In the genomic region with DNA sequence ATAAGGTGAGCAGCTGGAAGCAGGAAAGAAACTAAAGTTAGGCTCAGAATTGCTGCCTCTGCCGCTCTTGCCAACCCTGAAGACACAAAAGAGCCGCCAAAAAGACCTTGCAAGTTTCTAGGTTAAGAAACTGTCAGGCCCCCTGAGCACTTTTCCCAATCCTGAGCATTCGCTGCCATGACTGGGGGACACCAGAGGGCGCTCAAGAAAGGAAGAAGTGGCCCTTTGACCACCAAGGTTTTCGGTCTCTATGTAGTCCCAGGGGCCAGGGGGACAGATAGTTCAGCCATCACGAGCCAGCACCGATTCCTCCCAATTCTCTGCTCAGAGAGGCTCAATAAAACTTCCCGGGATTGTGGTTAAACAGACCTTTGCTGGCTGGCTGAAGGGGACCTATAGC, we compare ENCODE assay signal across 8 mouse cellular contexts.
DNase-seq lines count a peak whose midpoint lies in the region; TF ChIP-seq lines count a peak whose summit lies in the region.

No protein-coding gene starts in this region.

- peak; percentile 51 for DNase-seq in gastrocnemius, postnatal 10 days
- no peak for DNase-seq in gastrocnemius, adult 8-10 months (ENCODE audit: low spot score in 2 of 2)
- DNase-seq in lung, adult 2 months = peak; percentile 9
- no peak for DNase-seq in lung, adult 18-20 months
- peak; percentile 11 for DNase-seq in NIH3T3 (ENCODE audit: low read depth)
- peak; percentile 49 for DNase-seq in embryonic facial prominence, embryonic 10.5 days (ENCODE audit: low spot score)
- peak; percentile 75 for DNase-seq in retina, postnatal 1 day
- no peak for DNase-seq in thymus, postnatal 25 days

- H3K4me3 ChIP-seq in lung, adult 2 months (replicated peaks; ENCODE audit: extremely low read depth, low read depth, low read length) = no peak overlapping the region
- no peak overlapping the region for H3K4me3 ChIP-seq in embryonic facial prominence, embryonic 10.5 days

- H3K9me3 ChIP-seq in embryonic facial prominence, embryonic 10.5 days = no peaks in the 10 kb centered on the region; the same call in 1 of the 2 replicates

- TF ChIP-seq POLR2A in lung, adult 2 months (IDR thresholded peaks at IDR 0.05; ENCODE audit: borderline replicate concordance, extremely low read depth, low read depth, low read length) = no peak

- no peaks in the 10 kb centered on the region for H3K36me3 ChIP-seq in embryonic facial prominence, embryonic 10.5 days (replicated peaks)

- WGBS in lung, adult 2 months = 18% methylated on average over 8 of the region's 8 CpGs
- WGBS in embryonic facial prominence, embryonic 10.5 days = 19% methylated on average over 8 of the region's 8 CpGs

- H3K4me1 ChIP-seq in lung, adult 2 months (ENCODE audit: control insufficient read depth, insufficient read depth, low read length) = no peaks in the 10 kb centered on the region
- H3K4me1 ChIP-seq in embryonic facial prominence, embryonic 10.5 days = peaks cover 12% of the 10 kb centered on the region

- no peak overlapping the region for H3K27ac ChIP-seq in embryonic facial prominence, embryonic 10.5 days (replicated peaks)

- peak; percentile 28; the same call in 1 of the 2 replicates for TF ChIP-seq CTCF in lung, adult 2 months (IDR thresholded peaks at IDR 0.05; ENCODE audit: insufficient read depth, low read length)

- H3K27me3 ChIP-seq in embryonic facial prominence, embryonic 10.5 days (replicated peaks; ENCODE audit: low read depth, poor library complexity, severe bottlenecking) = peaks cover 88% of the 10 kb centered on the region

Comparison
In these comparisons a context has a peak if more than half of its experiments do, and no peak if none do; other contexts are left out.
1. DNase-seq: peak in gastrocnemius, postnatal 10 days (single experiment), lung, adult 2 months (single experiment), NIH3T3 (single experiment), embryonic facial prominence, embryonic 10.5 days (single experiment) and retina, postnatal 1 day (single experiment); none in gastrocnemius, adult 8-10 months (0 of 2), lung, adult 18-20 months (0 of 2) and thymus, postnatal 25 days (single experiment).